Mouse (Mus musculus) gastrocnemius, adult 2 months (tissue): ENCODE results near the gene AL731706.2. TPM values are rescaled to one million over a fixed set of nuclear protein-coding genes. Genes with fewer than 3 reads are reported as not detected.
A peak's percentile ranks its signal among the peaks of the same experiment; 100 is the strongest.

Source experiments
- DNase-seq: peaks from one replicate; pipeline ENCODE4 v3.0.0; 2022
- H3K27ac ChIP-seq: fragments of 200-600 bp; 2 replicates; pipeline ENCODE4 v1.8.1; 2022; ENCODE audit warnings: mild to moderate bottlenecking
- H3K4me3 ChIP-seq: fragments of 200-600 bp; 2 replicates; pipeline ENCODE4 v1.8.1; 2022; ENCODE audit warnings: mild to moderate bottlenecking, moderate library complexity
- CTCF ChIP-seq: fragments of 200-600 bp; IDR thresholded peaks from 2 replicates; pipeline ENCODE4 v1.8.1; 2022; ENCODE audit warnings: antibody characterized with exemption, mild to moderate bottlenecking, moderate library complexity
- intact Hi-C: fragments of 180-260 bp; cut with DNase I; formaldehyde crosslinking; loops from one replicate; pipeline ENCODE4 v1.15.1; 2025
- long read RNA-seq, 2 experiments: library from polyadenylated mRNA; stranded (forward); transcript quantifications; one replicate each; pipeline ENCODE4 v2.0.0; 2021
- total RNA-seq, 2 experiments: library from RNA; stranded (reverse); gene quantifications; 2 replicates each; pipeline ENCODE4 v1.2.3; 2021

AL731706.2 gene
- 10 to 100 TPM; 15.3 to 37.8 TPM for total RNA-seq
- long read RNA-seq, experiment 1: 0 reads
- long read RNA-seq, experiment 2: 0 reads

DNA sequence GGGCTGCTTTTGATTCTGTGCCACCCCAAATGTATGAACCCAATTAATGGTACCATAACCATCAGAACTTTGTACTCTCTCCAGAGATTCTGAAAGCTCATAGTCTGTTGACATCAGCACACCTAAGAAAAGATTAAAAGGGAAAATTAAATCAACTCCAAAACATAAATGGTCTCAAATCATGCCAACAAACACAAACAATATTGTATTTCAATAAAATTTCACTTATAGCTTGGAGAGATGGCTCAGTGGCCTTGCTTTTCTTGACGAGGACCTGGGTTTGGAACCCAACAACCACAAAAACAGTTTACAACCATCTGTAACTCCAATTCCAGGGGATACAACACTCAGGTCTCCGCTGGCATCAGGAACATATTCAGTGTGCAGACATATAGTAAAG, at the start of gene AL731706.2:
Gene AL731706.2 (minus strand): TSS at position 101 of the 400 bp plus-strand sequence.
- intact Hi-C loops: loop anchor here (5.0 kb wide), 1 partner anchor 398 kb away; no protein-coding TSS in a partner anchor

DNA sequence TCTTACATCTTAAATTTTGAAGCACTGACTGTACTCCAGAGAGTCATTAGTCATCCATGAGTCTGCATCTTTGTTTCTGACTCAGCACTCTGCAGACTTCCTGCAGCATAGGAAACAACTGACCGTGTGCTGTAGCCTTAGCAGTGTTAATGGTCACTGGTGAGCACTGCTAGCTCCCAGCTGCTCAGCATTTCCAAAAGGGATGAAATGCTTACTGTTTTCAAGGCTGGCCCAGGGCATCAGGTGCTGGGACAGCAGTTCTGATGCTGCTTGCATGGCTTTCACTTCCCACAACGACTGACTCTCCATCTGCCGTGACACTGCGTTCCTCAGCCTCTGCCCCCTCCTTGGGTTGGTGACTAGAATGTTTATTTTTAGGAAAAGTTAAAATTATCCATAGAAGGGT, 35.5 kb upstream of the AL731706.2 start:
- DNase-seq: peak; percentile 21
- intact Hi-C loops: no loop called here
- peak overlapping the region; percentile 79 for H3K27ac ChIP-seq
- no peak for TF ChIP-seq CTCF
- H3K4me3 ChIP-seq: peak overlapping the region; percentile 40

More for the DNA sequence above, at the start of gene AL731706.2:
- no peak for TF ChIP-seq CTCF
- no peak within 1 kb of the TSS for H3K27ac ChIP-seq
- DNase-seq: no peak
- H3K4me3 ChIP-seq: no peak within 1 kb of the TSS

GRCm38 (mm10) chr2:136920257-136920993, 34.9 kb upstream of the AL731706.2 start:
- DNase-seq: peak; percentile 41
- intact Hi-C loops: no loop called here
- Histone ChIP-seq H3K27ac (peak overlapping the region; percentile 79), H3K4me3 (no peak overlapping the region)
- TF ChIP-seq CTCF: no peak

- no peak overlapping the region for H3K4me3 ChIP-seq
- intact Hi-C loops: no loop called here
- no peak for TF ChIP-seq CTCF
Observed at GRCm38 (mm10) chr2:136919433-136919832, 34.0 kb upstream of the AL731706.2 start.

DNA sequence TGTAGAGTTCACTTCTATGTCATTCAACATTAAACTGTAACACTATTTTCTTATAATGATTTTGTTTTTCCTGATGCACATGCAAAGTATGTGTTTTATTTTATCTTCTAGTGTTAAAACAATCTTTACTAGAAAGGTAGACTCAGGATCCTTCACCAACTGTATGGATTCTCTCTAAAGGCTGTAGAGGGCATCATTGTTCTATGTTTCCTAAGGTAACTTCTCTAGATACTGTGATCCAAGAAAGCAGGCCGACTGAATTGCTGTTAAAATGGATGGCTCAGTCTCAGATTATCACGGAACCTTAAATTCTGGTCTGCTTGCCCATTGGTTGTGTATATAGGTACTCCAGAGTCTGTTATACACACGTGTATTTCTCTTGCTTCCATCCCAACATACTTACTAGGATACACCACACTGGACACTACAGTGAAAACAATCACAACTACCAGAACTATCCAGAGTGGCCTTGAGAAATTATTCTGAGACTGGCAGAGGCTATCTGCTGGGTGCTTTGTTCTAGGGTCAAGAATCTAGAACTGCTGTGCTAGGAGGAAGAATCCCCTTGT, 28.9 kb upstream of the AL731706.2 start:
- H3K27ac ChIP-seq: 0 out of 2 replicates have a peak overlapping the region, but pooled peaks have one; percentile 6
- intact Hi-C loops: loop anchor here (2.0 to 5.0 kb wide), 4 partner anchors 70 to 1028 kb away; no protein-coding TSS in a partner anchor
- no peak overlapping the region for H3K4me3 ChIP-seq
- DNase-seq: no peak
- peak; percentile 74 for TF ChIP-seq CTCF

More at GRCm38 (mm10) chr2:136919433-136919832, 34.0 kb upstream of the AL731706.2 start:
- H3K27ac ChIP-seq: peak overlapping the region; percentile 79
- peak; percentile 49 for DNase-seq

DNA sequence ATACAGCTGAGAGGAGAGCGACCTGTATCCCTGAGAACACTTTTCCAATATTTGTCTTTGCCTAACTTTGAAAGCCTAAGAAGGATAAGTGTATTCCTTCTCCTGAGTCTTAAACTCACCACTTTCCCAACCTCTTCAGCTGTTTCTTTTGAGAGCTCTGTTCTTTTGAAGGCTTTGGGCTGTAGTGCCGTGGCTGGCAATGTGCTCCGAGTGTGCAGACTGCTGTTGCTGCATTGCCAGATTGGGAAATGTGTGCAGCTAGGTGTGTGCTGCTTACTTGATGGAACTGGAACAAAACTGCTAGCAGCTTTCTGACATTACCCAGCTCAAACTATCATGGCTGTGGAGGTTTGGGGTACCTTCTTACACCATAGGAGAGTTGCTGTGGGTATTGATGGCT, 27.5 kb upstream of the AL731706.2 start:
- intact Hi-C loops: loop anchor here (5.0 kb wide), 3 partner anchors 199 to 1029 kb away; no protein-coding TSS in a partner anchor
- H3K27ac ChIP-seq: no peak overlapping the region

DNA sequence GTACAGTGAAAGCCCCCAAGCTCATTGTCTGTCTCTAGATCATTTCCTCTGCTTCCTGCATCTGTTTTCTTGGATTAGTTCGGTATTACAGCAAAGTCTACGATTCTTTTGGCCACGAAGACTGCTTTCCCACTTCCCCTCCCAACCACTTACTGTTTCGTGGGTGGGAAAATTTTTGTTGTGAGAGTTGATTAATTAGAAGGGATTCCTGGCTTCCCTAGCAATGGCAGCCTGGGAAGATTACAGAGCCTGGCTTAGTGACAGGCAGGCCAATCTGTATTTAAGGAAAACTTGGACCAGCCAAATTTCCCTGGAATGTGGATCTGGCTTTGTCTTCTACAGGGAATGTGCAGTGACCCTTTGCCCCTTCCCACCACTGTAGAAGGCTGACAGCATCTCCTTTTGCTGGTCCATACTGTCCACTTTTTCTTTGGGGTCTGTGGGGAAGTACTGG, 26.5 kb upstream of the AL731706.2 start:
- TF ChIP-seq CTCF: no peak
- Histone ChIP-seq H3K27ac (peak overlapping the region; percentile 20; the same call in 1 of the 2 replicates), H3K4me3 (no peak overlapping the region)
- no peak for DNase-seq
- intact Hi-C loops: loop anchor here (5.0 kb wide), 3 partner anchors 200 to 1030 kb away; no protein-coding TSS in a partner anchor

More for the DNA sequence above, 27.5 kb upstream of the AL731706.2 start:
- DNase-seq: no peak
- no peak for TF ChIP-seq CTCF
- no peak overlapping the region for H3K4me3 ChIP-seq

GRCm38 (mm10) chr2:136909298-136909697, 23.8 kb upstream of the AL731706.2 start:
- H3K27ac ChIP-seq: no peak overlapping the region
- intact Hi-C loops: no loop called here
- no peak for DNase-seq
- H3K4me3 ChIP-seq: no peak overlapping the region
- TF ChIP-seq CTCF: no peak

GRCm38 (mm10) chr2:136908596-136908995, 23.1 kb upstream of the AL731706.2 start:
- Histone ChIP-seq H3K4me3 (no peak overlapping the region), H3K27ac (no peak overlapping the region)
- no peak for TF ChIP-seq CTCF
- intact Hi-C loops: no loop called here
- no peak for DNase-seq

DNA sequence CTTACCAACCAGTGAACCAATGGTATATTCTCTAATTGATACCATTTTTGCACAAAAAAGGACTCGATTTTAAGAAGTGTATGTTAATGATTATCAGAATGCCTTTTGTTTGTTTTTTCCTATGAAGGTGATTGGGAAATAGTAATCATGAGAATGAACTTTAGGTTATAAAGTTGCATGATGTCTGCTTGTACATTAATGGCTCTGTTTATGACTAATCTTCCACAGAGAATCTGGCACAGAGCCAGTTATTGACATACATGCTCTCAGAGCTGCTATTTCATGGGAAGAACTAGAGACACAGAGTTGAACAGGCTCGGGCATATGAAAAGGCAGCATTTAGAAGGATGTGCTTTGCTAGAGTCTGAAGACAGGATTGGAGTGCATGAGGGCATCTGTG, 10.7 kb upstream of the AL731706.2 start:
- TF ChIP-seq CTCF: no peak
- intact Hi-C loops: no loop called here

DNA sequence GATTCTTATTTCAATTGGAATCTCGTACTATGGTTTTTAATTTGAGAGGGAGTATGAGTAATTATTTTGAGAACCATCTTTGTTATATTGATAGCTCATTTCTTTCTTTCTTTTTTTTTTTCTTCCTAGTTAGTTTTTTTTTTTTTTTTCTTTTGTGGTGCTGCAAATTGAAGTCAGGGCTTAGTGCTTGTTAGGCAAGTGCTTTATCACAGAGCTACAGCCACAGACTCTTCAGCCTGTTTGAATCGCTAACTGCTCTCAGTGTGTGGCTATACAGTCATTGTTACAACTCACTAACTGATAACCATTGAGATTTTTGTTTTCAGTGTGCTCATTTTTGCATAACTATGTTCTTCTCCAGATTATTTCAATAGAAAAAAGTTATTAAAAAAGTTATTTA, 9.0 kb upstream of the AL731706.2 start:
- Histone ChIP-seq H3K27ac (no peak overlapping the region), H3K4me3 (no peak overlapping the region)
- TF ChIP-seq CTCF: no peak
- DNase-seq: no peak
- intact Hi-C loops: no loop called here

More for the DNA sequence above, 10.7 kb upstream of the AL731706.2 start:
- Histone ChIP-seq H3K27ac (no peak overlapping the region), H3K4me3 (no peak overlapping the region)
- no peak for DNase-seq

- peak overlapping the region; percentile 90 for H3K27ac ChIP-seq
- peak overlapping the region; percentile 76 for H3K4me3 ChIP-seq
- no peak for TF ChIP-seq CTCF
- intact Hi-C loops: loop anchor here (2.0 kb wide), 1 partner anchor 223 kb away; no protein-coding TSS in a partner anchor
- peak; percentile 95 for DNase-seq
Observed at GRCm38 (mm10) chr2:136891951-136892371, 6.5 kb upstream of the AL731706.2 start.
